Mouse (Mus musculus): ENCODE measurements around the gene Vmn1r126.
"Not testable (repeated sequence)": the region's sequence is repeated elsewhere in the genome, so short reads cannot be mapped to it uniquely, and the experiment has no call there.

DNA sequence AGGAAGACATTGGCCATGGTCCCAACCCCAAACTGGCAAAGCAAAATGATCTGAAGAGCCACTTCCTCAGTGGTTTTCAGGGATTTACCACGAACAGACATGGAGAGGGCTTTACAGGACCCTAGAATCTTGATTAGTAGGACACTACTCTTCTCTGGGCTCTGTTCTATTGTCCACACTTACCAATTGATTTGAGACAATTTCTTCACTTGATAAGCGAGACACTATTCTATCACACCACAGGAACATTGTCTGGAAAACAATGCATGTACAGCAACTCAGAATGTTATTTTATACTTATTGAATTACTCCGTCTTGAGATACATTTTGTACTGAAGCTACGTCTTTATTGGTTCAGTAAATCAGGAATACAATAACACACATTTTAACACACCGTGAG, at the start of gene Vmn1r126:
- not testable (repeated sequence) for TF ChIP-seq CTCF (IDR thresholded peaks at IDR 0.05; ENCODE audit: control insufficient read depth, insufficient read depth, low read length); POLR2A (IDR thresholded peaks at IDR 0.05; ENCODE audit: borderline replicate concordance, control insufficient read depth, low read depth, low read length)
